Mouse (Mus musculus) liver, adult 2 months (tissue): Measurements from ENCODE around the gene Lingo3.

Source experiments
- CTCF ChIP-seq: fragments of 200-500 bp; IDR thresholded peaks from 2 replicates; pipeline ENCODE4 v1.5.1; 2011; ENCODE audit warnings: low read depth, low read length, control low read depth
- POLR2A ChIP-seq: fragments of 200-500 bp; IDR thresholded peaks from 2 replicates; pipeline ENCODE4 v1.6.1; 2011; ENCODE audit warnings: low read length, control low read depth; ENCODE audit not compliant: insufficient read depth; ENCODE audit errors: extremely low read depth

GRCm38 (mm10) chr10:80854913-80855748, 11.3 kb upstream of the Lingo3 start, which contains the start of the genes Lsm7 and Sppl2b:
- TF ChIP-seq CTCF (no peak), POLR2A (peak; percentile 70; the same call in 1 of the 2 replicates)
